Mouse (Mus musculus) erythroblast, embryonic 14.5 days (primary cell): ENCODE results near the gene Nufip1. TPM values are rescaled to one million over a fixed set of nuclear protein-coding genes. Genes with fewer than 3 reads are reported as not detected.
"Not testable (repeated sequence)": the region's sequence is repeated elsewhere in the genome, so short reads cannot be mapped to it uniquely, and the experiment has no call there.

Experiments used
- H3K27me3 ChIP-seq: 2 replicates; pipeline ENCODE4 v1.6.1; 2012; ENCODE audit warnings: inconsistent platforms; ENCODE audit not compliant: control insufficient read depth
- H3K36me3 ChIP-seq: 2 replicates; pipeline ENCODE4 v1.6.1; 2012; ENCODE audit warnings: mild to moderate bottlenecking, inconsistent platforms; ENCODE audit not compliant: control insufficient read depth
- H3K4me1 ChIP-seq: 2 replicates; pipeline ENCODE4 v1.6.1; 2012; ENCODE audit warnings: inconsistent platforms; ENCODE audit not compliant: control insufficient read depth
- H3K4me3 ChIP-seq: replicated peaks from 2 replicates; pipeline ENCODE3; 2012; ENCODE audit warnings: moderate library complexity, mild to moderate bottlenecking, inconsistent platforms
- H3K9me3 ChIP-seq: 2 replicates; pipeline ENCODE4 v1.6.1; 2012; ENCODE audit warnings: low read length, inconsistent platforms, mixed read lengths; ENCODE audit not compliant: control insufficient read depth
- GATA1 ChIP-seq: IDR thresholded peaks from 2 replicates; pipeline ENCODE4 v1.6.1; 2012; ENCODE audit warnings: low read length, inconsistent platforms, mixed read lengths
- TAL1 ChIP-seq: IDR thresholded peaks from 3 replicates; pipeline ENCODE4 v1.6.1; 2012; ENCODE audit warnings: low read length, inconsistent platforms, mixed read lengths
- polyA plus RNA-seq: library from polyadenylated mRNA; stranded (reverse); fragments of >175 nt; gene quantifications from 2 replicates; pipeline ENCODE4 v1.2.3, GENCODE M21; 2012

The Nufip1 gene
- polyA plus RNA-seq, 1 experiment: 0.20 TPM

DNA sequence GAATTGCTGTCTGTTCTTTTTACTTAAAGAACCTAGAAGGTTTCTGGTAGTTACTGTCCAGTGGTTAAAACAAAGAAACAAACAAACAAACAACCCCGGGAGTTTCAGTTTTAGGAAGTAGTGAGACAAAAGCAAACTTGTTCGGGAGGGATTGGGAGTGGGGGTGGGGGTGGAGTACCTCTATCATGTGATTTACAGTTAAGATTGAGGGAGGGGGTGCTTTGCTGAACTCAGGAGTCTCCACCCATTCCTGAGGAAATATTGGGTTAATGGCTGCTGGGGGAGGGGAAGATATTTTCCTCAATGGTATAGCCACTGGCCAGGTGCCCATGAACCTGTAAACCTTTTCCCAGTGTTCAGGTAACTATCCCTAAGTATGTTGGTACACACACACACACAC lies 40.3 kb downstream of the Nufip1 start:
- H3K4me3 ChIP-seq: no peak overlapping the region
- no peaks in the 10 kb centered on the region for H3K9me3 ChIP-seq
- peaks cover 9% of the 10 kb centered on the region for H3K27me3 ChIP-seq
- peaks cover 44% of the 10 kb centered on the region for H3K4me1 ChIP-seq
- no peak for TF ChIP-seq GATA1
- no peak for TF ChIP-seq TAL1
- H3K36me3 ChIP-seq: no peaks in the 10 kb centered on the region

DNA sequence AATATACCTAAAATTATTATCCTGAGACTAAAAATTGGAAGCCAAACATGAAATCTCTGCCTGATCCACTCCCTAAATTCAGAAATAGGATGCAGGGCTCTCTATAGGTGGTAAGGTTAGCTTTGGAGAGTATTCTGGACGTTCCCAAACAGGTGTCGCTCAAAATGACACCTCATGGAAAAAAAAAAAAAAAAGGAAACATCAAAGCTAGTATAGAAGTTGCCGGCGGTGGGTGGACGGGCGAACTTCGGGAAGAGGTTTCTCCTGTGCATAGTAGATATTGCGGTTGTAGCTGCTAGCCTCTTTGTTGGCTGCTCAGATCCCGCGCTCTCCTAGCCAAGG lies 41.1 kb downstream of the Nufip1 start:
- H3K27me3 ChIP-seq: peaks cover 9% of the 10 kb centered on the region
- H3K4me1 ChIP-seq: peaks cover 38% of the 10 kb centered on the region
- no peaks in the 10 kb centered on the region for H3K9me3 ChIP-seq
- no peak for TF ChIP-seq TAL1
- no peak for TF ChIP-seq GATA1
- H3K4me3 ChIP-seq: peak overlapping the region; percentile 72
- no peaks in the 10 kb centered on the region for H3K36me3 ChIP-seq

DNA sequence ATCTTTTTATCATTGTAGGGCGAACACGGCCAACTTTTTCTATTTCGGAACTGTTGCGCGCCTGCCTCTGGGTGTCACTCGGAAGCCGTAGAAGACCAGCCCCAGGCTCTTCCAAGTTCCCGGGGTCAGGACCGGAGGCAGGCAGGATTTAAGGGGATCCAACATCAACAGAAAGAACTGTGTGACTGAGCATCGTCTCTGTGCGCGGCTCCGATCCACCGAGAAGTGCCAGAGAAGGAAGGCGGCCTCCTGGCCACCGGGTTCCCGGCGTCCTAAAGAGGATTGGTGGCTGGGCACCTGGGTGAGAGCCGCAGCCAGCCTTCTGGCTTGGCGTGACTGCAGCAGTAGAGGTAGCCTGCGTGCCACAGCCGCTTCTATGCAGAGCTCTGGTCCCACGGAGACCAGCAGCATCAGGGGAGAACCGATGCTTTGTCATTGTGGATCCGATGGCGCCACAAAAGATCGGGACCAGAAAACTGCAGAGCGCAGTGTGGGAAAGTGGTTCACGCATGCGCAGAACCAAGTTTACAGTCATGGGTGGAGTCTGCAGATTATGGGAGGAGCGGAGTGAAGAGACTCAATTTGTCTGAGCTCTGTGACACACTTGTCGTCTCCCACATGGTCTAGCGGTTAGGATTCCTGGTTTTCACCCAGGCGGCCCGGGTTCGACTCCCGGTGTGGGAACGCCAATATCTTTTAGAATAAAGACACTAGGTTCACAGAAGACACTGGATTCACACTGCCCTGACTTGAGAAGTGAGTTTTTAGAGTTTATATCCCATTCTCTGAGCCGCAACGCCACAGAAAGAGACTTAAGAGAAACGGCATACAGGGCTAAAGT lies 41.7 kb downstream of the Nufip1 start:
- no peak for TF ChIP-seq GATA1
- no peak for TF ChIP-seq TAL1
- Histone ChIP-seq H3K27me3 (peaks cover 9% of the 10 kb centered on the region), H3K9me3 (no peaks in the 10 kb centered on the region), H3K4me3 (peak overlapping the region; percentile 72), H3K36me3 (no peaks in the 10 kb centered on the region), H3K4me1 (peaks cover 38% of the 10 kb centered on the region)

DNA sequence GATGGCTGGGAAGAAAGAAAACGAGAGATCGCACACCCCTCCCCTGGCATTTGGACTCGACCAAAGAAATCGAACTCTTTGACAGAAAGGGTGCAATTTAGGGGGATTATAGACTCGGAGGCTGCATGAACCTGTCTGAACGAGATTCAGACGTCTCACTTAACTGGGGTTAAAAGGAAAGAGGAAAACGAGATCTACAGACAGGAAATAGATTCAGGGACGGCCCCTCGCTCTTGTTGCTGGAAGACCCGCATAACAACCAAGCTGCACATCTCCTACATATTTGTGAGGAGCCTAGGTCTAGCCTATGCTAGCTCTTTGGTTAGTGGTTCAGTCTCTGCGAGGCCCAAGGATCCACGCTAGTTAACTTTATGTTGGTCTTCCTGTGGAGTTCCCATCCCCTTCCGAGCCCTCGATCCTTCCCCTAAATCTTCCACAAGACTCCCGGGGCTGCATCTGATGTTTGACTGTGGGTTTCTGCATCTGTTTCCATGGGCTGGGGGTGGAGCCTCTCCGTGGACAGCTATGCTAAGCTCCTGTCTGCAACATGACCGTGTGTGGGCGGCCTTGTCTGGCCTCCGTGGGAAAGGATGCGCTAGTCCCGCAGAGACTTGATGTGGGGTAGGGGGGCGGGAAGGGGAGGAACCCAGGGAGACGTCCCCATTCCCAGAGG lies 42.4 kb downstream of the Nufip1 start:
- peaks cover 38% of the 10 kb centered on the region for H3K4me1 ChIP-seq
- TF ChIP-seq TAL1: no peak
- no peak for TF ChIP-seq GATA1

DNA sequence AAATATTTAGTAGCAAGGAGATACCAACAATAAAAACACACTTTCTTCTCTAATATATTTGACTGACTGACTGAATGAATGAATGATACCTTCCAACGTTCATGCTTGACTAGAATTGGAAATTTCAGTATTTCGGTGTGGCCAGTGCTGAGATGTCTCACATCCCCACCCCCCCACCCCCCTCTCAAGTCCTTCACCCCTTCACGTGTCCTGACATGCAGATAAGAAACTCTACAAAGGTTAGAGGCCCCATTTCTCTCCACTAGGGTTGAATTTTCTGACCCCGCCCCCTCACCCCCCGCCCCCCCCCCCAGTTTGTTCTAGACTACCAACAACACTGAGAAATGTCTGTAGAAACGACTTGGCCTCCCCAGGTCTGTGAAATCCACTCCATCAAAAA lies 43.1 kb downstream of the Nufip1 start:
- peaks cover 9% of the 10 kb centered on the region for H3K27me3 ChIP-seq
- H3K9me3 ChIP-seq: no peaks in the 10 kb centered on the region
- no peak overlapping the region for H3K4me3 ChIP-seq
- H3K36me3 ChIP-seq: no peaks in the 10 kb centered on the region
- peaks cover 38% of the 10 kb centered on the region for H3K4me1 ChIP-seq
- TF ChIP-seq GATA1: no peak

More for the DNA sequence above, 42.4 kb downstream of the Nufip1 start:
- Histone ChIP-seq H3K27me3 (peaks cover 9% of the 10 kb centered on the region), H3K36me3 (no peaks in the 10 kb centered on the region), H3K9me3 (no peaks in the 10 kb centered on the region), H3K4me3 (peak overlapping the region; percentile 72)

DNA sequence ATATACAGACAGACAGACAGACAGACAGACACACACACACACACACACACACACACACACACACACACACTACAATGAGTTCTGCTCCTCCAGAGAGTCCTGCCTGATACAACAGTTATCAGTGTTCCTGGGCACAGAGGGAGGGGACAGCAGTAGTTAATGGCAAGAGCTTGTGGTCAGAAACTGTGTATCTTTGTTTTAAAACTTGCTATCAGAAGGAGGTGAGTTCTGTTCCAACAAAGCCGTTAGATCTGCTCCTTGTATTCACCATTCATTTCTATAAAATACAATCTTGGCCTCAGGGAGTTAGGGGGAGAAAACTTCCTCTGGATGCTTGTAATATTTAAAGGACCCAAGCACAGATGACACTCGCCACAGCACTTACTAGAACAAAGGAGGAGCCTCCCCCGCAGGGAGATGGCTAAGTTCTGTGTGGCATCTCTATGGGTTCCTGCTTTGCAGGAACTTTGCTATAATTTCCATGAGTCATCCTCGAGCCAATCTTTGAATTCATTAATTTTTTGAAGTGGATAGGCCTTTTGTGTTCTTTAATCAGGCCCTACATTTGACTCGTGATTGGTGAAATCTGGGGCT lies 47.6 kb downstream of the Nufip1 start:
- Histone ChIP-seq H3K27me3 (no peaks in the 10 kb centered on the region; the same call in 1 of the 2 replicates), H3K4me3 (no peak overlapping the region), H3K36me3 (no peaks in the 10 kb centered on the region), H3K9me3 (no peaks in the 10 kb centered on the region), H3K4me1 (peaks cover 3% of the 10 kb centered on the region)
- TF ChIP-seq GATA1: no peak
- no peak for TF ChIP-seq TAL1

DNA sequence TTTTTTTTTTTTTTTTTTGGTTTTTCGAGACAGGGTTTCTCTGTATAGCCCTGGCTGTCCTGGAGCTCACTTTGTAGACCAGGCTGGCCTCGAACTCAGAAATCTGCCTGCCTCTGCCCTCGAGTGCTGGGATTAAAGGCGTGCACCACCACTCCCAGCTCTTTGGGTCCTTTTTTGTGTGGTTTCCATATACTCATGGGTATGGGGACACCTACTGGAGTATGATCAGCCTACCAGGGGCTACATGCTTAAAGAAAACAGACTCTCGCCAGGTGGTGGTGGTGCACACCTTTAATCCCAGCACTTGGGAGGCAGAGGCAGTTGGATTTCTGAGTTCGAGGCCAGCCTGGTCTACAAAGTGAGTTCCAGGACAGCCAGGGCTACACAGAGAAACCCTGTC lies 49.9 kb downstream of the Nufip1 start:
- H3K27me3 ChIP-seq: peaks cover 18% of the 10 kb centered on the region
- H3K4me3 ChIP-seq, H3K36me3 ChIP-seq, H3K9me3 ChIP-seq, H3K4me1 ChIP-seq: not testable (repeated sequence)

DNA sequence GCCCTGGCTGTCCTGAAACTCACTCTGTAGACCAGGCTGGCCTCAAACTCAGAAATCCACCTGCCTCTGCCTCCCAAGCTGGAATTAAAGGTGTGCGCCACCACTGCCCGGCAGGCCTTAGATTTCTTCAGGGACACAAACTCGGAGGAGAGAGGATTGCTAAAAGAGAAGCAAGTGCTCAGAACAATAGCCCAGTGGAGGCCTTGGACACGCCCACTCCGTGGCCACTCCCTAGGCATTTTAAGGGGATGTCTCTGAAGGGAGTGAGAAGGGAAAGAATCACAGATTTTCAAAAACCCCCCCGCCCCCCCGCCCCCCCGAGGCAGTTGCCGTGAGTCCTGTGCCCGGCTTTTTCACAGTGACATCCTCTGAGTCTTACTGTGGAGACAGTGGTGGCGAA lies 53.5 kb downstream of the Nufip1 start:
- no peaks in the 10 kb centered on the region for H3K4me1 ChIP-seq
- no peaks in the 10 kb centered on the region for H3K9me3 ChIP-seq
- H3K27me3 ChIP-seq: peaks cover 24% of the 10 kb centered on the region
- no peak overlapping the region for H3K4me3 ChIP-seq
- no peaks in the 10 kb centered on the region for H3K36me3 ChIP-seq
- TF ChIP-seq TAL1 (no peak), GATA1 (no peak)

DNA sequence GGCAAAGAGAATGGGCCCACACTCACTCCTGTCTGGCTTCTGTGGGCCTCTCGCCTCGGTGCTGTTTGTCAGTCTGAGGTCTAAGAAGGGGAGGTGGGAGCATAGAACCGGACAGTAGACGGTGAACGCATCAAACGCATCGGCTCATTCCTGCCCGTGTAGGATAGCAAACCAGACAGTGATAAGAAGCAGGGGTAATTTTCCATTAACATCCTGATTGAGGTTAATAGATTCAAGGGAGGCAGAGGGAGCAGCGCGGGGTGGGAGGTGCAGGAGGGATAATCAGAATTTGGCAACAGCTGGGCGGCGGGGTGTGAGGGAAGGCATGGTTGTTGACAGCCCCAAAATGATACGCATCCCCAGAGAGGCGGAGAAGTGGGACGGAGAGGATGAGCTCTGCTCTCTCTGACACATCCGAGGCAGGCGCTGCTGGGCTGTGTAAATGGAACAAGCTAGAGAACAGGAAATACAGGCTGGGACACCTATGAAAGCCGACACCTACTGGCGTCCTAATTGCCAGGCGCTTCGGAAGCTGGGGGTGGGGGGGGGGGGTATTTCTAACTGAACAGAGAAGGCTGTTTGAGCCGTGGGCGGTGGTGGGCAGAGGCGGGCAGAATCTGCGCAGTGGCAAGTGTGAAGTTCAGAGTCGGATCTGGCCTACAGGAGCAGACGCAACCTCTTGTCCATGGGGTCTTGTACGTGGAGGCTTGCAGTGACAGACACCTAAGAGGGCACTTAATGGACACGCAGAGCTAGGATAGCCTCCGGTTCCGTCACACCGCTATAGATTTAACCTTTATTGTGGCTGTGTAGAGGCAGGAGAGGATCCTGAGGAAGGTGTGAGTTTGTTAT lies 54.4 kb downstream of the Nufip1 start:
- no peaks in the 10 kb centered on the region for H3K36me3 ChIP-seq
- H3K27me3 ChIP-seq: peaks cover 24% of the 10 kb centered on the region
- no peak for TF ChIP-seq TAL1
- TF ChIP-seq GATA1: no peak
- no peaks in the 10 kb centered on the region for H3K4me1 ChIP-seq
- no peak overlapping the region for H3K4me3 ChIP-seq
- H3K9me3 ChIP-seq: no peaks in the 10 kb centered on the region
